Mouse (Mus musculus) heart, embryonic 11.5 days (tissue): ENCODE data around the gene Ucp1. TPM values are rescaled to one million over a fixed set of nuclear protein-coding genes. Genes with fewer than 3 reads are reported as not detected.

ENCODE experiments used
- ATAC-seq: fragments of 200-750 bp; cut with Nextera tagmentation; replicated peaks from 2 replicates; pipeline ENCODE4 v1.8.0; 2017; ENCODE audit warnings: moderate library complexity; ENCODE audit not compliant: insufficient number of reproducible peaks, low FRiP score, low TSS enrichment
- H3K27ac ChIP-seq: fragments of 300-500 bp; sonication (generic); 2 replicates; pipeline ENCODE4 v1.5.1; 2014; ENCODE audit warnings: mild to moderate bottlenecking, low read depth, low read length
- H3K27me3 ChIP-seq: fragments of 300-500 bp; sonication (generic); 2 replicates; pipeline ENCODE4 v1.6.1; 2014; ENCODE audit warnings: mild to moderate bottlenecking, low read length, mixed read lengths; ENCODE audit not compliant: control insufficient read depth, insufficient read depth
- H3K36me3 ChIP-seq: fragments of 300-500 bp; sonication (generic); 2 replicates; pipeline ENCODE4 v1.6.1; 2014; ENCODE audit warnings: mild to moderate bottlenecking, low read length, moderate library complexity, mixed read lengths; ENCODE audit not compliant: control insufficient read depth, insufficient read depth
- H3K4me1 ChIP-seq: fragments of 300-500 bp; sonication (generic); 2 replicates; pipeline ENCODE4 v1.6.1; 2014; ENCODE audit warnings: low read length; ENCODE audit not compliant: control insufficient read depth, insufficient read depth
- H3K4me2 ChIP-seq: fragments of 300-500 bp; sonication (generic); 2 replicates; pipeline ENCODE4 v1.6.1; 2014; ENCODE audit warnings: mild to moderate bottlenecking, moderate library complexity
- H3K4me3 ChIP-seq: fragments of 300-500 bp; sonication (generic); 2 replicates; pipeline ENCODE4 v1.5.1; 2014; ENCODE audit warnings: low read depth, low read length
- H3K9ac ChIP-seq: fragments of 300-500 bp; sonication (generic); 2 replicates; pipeline ENCODE4 v1.6.1; 2014; ENCODE audit warnings: mild to moderate bottlenecking, low read depth, low read length, moderate library complexity
- H3K9me3 ChIP-seq: fragments of 300-500 bp; sonication (generic); replicated peaks from 2 replicates; pipeline ENCODE4 v1.6.1; 2016; ENCODE audit warnings: low read length; ENCODE audit not compliant: control insufficient read depth
- WGBS: fragments of 180-500 bp; shearing (Covaris S2); extraction: QIAGEN DNeasy Blood & Tissue Kit; methylation state at CpG from one replicate; pipeline ENCODE4 v1.1.7; 2014; ENCODE audit not compliant: insufficient replicate concordance; 5-methylcytosine and 5-hydroxymethylcytosine counted together
- polyA plus RNA-seq: library from polyadenylated mRNA; unstranded; fragments of >200 nt; fragmentation: Nextera tagmentation; extraction: Ambion mirVana; gene quantifications from 2 replicates; pipeline ENCODE4 v1.2.1, GENCODE M21; 2014

Ucp1 gene
- polyA plus RNA-seq, 1 experiment from 2014 or later = not detected

DNA sequence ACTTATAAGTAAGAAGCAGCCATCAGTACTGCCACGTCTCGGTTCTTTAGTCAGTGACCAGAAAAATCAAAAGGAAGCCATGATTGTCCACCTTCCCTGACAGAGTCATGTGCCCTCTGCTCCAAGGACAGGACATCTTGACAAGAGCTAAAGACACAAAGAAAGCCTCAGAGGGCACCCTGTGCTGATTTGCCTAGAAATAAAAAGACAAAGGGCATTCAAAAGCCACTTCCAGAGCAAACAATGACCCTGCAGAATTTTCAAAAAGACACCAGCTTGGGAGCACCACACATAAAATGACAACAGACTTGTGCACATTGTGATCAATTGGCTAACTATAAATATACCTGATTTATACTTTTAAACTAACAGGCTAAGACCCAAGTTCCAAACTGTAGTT lies 25.5 kb downstream of the Ucp1 start:
- 84% methylated on average over 2 of the region's 2 CpGs for WGBS
- no peaks in the 10 kb centered on the region for H3K27me3 ChIP-seq
- no peak overlapping the region for H3K27ac ChIP-seq
- no peak overlapping the region for H3K4me3 ChIP-seq
- H3K4me2 ChIP-seq = no peak overlapping the region
- H3K9me3 ChIP-seq = no peaks in the 10 kb centered on the region
- peaks cover 3% of the 10 kb centered on the region; the same call in 1 of the 2 replicates for H3K36me3 ChIP-seq
- no peak overlapping the region for H3K9ac ChIP-seq
- no peak for ATAC-seq
- no peaks in the 10 kb centered on the region for H3K4me1 ChIP-seq

DNA sequence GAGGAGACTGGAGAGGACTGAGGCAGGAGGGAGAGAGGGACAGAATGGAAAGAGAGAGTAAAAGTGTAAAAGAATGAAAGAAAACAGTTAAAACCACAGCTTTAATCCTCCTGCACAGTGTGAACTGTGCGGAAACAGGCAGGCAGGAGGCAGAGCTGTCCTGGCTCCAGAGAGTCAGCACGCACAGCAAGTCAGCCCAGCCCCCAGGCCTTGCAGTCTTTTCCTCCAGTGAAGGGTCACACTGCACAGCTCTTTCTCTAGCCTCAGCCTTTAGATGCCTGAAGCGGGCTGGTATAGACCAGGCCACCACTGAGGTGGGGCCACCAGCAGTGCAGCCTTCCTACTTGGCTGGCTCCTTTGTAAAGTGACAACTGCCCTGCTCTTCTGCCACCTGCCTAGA lies 30.4 kb downstream of the Ucp1 start:
- Histone ChIP-seq H3K27me3 (no peaks in the 10 kb centered on the region), H3K27ac (no peak overlapping the region), H3K4me3 (no peak overlapping the region), H3K9me3 (no peaks in the 10 kb centered on the region), H3K4me2 (no peak overlapping the region), H3K36me3 (peaks cover 3% of the 10 kb centered on the region), H3K9ac (no peak overlapping the region), H3K4me1 (no peaks in the 10 kb centered on the region)
- WGBS = 70% methylated on average over 3 of the region's 3 CpGs
- ATAC-seq = no peak

DNA sequence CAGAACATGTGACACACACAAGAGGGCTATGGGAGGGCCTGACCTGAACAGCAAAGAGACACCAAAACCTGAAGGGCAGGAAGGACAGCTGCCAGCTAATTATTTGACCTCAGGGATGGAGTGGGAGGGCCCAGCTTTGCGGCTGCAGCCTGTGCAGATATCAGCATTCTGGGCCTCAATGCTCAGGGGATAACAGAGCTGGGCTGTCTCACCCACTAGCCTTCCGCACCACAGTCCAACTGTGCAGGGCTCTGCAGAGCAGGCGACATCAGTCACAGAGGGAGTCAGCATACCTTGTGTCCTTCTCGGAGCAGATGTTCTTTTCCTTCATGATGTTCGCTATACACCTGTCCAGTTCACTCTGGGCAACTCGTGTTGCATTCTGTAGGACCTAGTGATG lies 32.2 kb downstream of the Ucp1 start:
- Histone ChIP-seq H3K27ac (no peak overlapping the region), H3K4me2 (no peak overlapping the region), H3K9me3 (no peaks in the 10 kb centered on the region), H3K4me3 (no peak overlapping the region), H3K27me3 (no peaks in the 10 kb centered on the region), H3K36me3 (no peaks in the 10 kb centered on the region; the same call in 1 of the 2 replicates), H3K4me1 (no peaks in the 10 kb centered on the region), H3K9ac (no peak overlapping the region)
- WGBS = 88% methylated on average over 6 of the region's 6 CpGs
- ATAC-seq = no peak

DNA sequence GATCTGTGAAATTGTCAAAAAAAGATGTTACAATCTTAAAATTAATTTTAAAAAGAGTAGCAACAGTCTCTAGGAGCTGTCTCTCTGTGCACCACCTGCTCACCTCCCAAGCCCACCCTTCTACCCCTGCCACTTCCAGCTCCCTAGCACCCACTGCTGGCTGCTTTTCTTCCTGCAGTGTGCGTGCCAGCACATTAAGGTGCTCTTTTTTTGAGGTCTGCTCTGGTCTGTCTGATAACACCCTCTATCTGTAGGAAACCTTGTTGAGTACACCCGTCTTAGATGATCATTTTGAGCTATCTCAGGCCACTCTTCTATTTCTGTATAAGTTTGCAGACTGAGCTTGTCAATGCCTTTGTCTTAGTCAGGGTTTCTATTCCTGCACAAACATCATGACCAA lies 32.9 kb downstream of the Ucp1 start:
- Histone ChIP-seq H3K36me3 (no peaks in the 10 kb centered on the region; the same call in 1 of the 2 replicates), H3K9ac (no peak overlapping the region), H3K27me3 (no peaks in the 10 kb centered on the region), H3K4me2 (no peak overlapping the region), H3K4me3 (no peak overlapping the region), H3K27ac (no peak overlapping the region), H3K4me1 (no peaks in the 10 kb centered on the region), H3K9me3 (no peaks in the 10 kb centered on the region)
- ATAC-seq = no peak
- WGBS = 79% methylated on average over 2 of the region's 2 CpGs

DNA sequence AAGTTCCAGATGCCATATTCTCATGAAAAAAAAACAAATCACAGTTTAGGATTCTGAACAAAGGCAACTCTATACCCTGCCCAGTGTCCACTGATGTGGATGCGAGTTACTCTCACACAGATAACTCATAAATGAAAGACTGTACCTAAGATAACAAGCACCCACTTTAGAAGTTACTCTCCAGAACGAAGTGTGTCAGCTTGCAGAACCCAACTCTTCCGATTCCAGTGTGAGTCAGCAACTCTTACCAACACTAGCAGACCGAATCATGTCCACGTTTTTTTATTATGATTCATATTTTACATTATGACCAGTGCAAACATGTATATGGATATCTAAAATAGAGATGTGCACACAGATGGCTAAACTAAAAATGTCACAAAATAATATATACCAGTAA lies 37.7 kb downstream of the Ucp1 start:
- Histone ChIP-seq H3K4me2 (no peak overlapping the region), H3K27me3 (no peaks in the 10 kb centered on the region), H3K4me1 (no peaks in the 10 kb centered on the region), H3K9me3 (no peaks in the 10 kb centered on the region), H3K27ac (no peak overlapping the region), H3K9ac (no peak overlapping the region), H3K36me3 (no peaks in the 10 kb centered on the region; the same call in 1 of the 2 replicates), H3K4me3 (no peak overlapping the region)
- ATAC-seq = no peak
- 86% methylated on average over 5 of the region's 5 CpGs for WGBS

DNA sequence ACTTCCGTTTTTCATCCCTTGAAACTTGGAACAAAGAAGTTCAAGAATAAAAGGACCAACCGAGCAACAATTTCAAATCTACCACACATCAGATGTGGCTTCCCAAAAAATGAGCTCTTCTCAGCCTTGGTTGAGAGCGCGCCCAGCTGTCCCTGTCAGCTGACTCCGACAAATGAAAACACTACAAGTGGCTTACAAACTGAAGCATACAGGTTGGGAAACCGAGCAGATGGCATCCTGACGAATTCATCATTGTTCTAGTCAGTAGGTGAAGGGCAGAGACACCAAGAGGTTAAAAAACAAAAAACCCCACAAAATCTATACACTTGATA lies 41.4 kb downstream of the Ucp1 start:
- no peak overlapping the region for H3K27ac ChIP-seq
- 10% methylated on average over 7 of the region's 7 CpGs for WGBS

DNA sequence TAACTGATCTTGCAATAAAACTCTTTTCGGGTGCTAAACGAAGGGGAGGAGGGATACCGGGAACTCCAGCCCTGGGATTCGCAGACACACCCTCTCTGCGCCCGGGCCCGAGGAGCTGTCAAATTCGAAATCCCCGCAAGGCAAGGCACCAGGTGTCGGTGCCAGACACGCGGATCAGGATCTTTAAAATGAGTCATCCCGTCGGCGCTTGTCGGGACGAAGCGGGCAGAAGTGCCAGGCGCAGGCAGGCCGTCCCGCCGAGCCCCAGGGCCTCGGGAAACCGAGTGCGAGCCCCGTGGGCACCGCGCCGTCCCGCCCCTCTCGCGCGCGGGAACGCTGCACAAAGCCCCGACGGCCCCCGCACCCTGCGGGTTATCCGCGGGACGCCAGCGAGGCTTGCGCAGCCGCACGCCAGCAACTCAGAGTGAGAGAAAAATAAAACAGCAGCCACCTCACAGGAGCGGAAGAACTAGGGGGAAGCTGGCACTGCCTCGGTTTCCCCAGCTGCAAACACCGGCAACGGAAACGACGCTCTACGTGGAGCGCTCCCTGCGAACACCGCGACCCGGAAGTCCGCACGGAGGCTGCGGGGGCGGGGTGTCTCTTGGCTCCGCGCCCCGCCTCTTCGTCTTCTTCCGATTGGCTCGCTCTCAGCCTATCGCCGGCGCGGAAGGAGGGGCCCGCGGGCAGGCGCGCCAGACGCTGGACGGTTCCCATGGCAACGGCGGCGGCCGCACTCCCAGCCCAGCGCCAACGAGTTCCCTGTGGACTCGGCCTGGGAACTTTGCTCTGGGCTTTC lies 41.9 kb downstream of the Ucp1 start, which contains the start of gene Elmod2:
TSS of gene Elmod2 (minus strand) at position 588 of the 799 bp plus-strand sequence.
- H3K27ac ChIP-seq = no peak within 1 kb of the TSS
- no peaks in the 10 kb centered on the region for H3K9me3 ChIP-seq
- H3K27me3 ChIP-seq = no peaks in the 10 kb centered on the region
- under 1% methylated on average over 85 of the region's 85 CpGs for WGBS
- peak; percentile 99 for ATAC-seq
- H3K4me1 ChIP-seq = no peaks in the 10 kb centered on the region
- no peaks in the 10 kb centered on the region for H3K36me3 ChIP-seq
- peak within 1 kb of the TSS; percentile 83 for H3K9ac ChIP-seq
- peak within 1 kb of the TSS; percentile 86 for H3K4me3 ChIP-seq
- peak within 1 kb of the TSS; percentile 76 for H3K4me2 ChIP-seq

More for the DNA sequence above, 41.4 kb downstream of the Ucp1 start:
- Histone ChIP-seq H3K4me1 (no peaks in the 10 kb centered on the region), H3K4me3 (peak overlapping the region; percentile 86), H3K4me2 (peak overlapping the region; percentile 76), H3K9me3 (no peaks in the 10 kb centered on the region), H3K27me3 (no peaks in the 10 kb centered on the region), H3K9ac (peak overlapping the region; percentile 83), H3K36me3 (no peaks in the 10 kb centered on the region)
- ATAC-seq = no peak

DNA sequence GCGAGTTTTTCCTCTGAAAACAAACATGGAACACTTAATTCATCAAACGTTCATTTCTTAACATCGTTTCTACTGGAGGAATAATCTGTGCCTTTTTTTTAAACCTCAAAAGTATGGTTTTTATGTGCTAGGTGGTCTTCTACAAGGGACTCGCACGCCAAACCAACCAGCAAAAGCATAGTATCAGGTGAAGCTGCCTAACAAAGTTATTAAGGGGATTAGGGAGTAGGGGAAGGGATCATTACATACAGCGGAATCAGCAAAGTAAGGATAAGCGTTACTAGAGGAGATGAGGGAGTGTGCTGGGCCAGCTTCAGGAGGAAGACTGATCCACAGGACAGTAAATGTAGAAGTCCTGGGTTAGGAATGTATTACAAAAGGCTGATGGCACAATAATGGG lies 42.7 kb downstream of the Ucp1 start:
- peak overlapping the region; percentile 76 for H3K4me2 ChIP-seq
- no peaks in the 10 kb centered on the region for H3K36me3 ChIP-seq
- no peaks in the 10 kb centered on the region for H3K27me3 ChIP-seq
- ATAC-seq = no peak
- H3K9me3 ChIP-seq = no peaks in the 10 kb centered on the region
- peak overlapping the region; percentile 86 for H3K4me3 ChIP-seq
- no peak overlapping the region for H3K27ac ChIP-seq
- no peaks in the 10 kb centered on the region for H3K4me1 ChIP-seq
- 7% methylated on average over 7 of the region's 7 CpGs for WGBS
- peak overlapping the region; percentile 52; the same call in 1 of the 2 replicates for H3K9ac ChIP-seq

DNA sequence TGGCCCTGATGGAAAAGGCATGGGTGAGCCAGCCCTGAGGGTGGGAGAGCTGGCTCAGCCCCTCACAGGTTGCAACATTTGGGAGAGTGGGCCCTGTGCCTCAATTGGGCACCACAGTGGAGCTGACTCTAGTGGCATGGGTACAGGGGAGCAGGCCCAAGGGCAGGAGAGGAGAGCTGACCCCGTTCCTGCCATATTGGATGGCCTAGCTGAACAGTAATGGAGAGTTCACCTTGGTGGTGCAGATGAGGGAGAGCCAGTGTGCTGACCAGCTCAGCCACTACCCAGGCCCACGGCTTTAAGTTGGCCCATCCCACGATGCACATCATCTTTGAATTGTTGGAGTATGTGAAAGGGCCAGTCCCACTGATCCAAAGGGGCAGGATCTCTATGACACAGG lies 51.9 kb downstream of the Ucp1 start:
- no peak overlapping the region for H3K9ac ChIP-seq
- H3K4me1 ChIP-seq = no peaks in the 10 kb centered on the region
- no peaks in the 10 kb centered on the region for H3K27me3 ChIP-seq
- no peak overlapping the region for H3K4me2 ChIP-seq
- H3K9me3 ChIP-seq = 0 out of 2 replicates have a peak, but pooled peaks cover 2% of the 10 kb centered on the region
- H3K27ac ChIP-seq = no peak overlapping the region
- H3K36me3 ChIP-seq = no peaks in the 10 kb centered on the region
- WGBS = 79% methylated on average over 3 of the region's 3 CpGs
- ATAC-seq = no peak
- H3K4me3 ChIP-seq = no peak overlapping the region
